Mouse (Mus musculus): ENCODE measurements around the gene Mapk1ip1l. TPM values are rescaled to one million over a fixed set of nuclear protein-coding genes. Genes with fewer than 3 reads are reported as not detected.

The Mapk1ip1l gene
- polyA plus RNA-seq, 1 experiment: 106 TPM

- Histone ChIP-seq H3K4me3 (ENCODE audit: control insufficient read depth, insufficient read depth, low read length) (no peak overlapping the region), H3K36me3 (ENCODE audit: control insufficient read depth, insufficient read depth, low read length) (peaks cover 3% of the 10 kb centered on the region; the same call in 1 of the 2 replicates), H3K4me1 (replicated peaks; ENCODE audit: control insufficient read depth, insufficient read depth, low read length) (peaks cover 3% of the 10 kb centered on the region; the same call in 1 of the 2 replicates), H3K27ac (ENCODE audit: control insufficient read depth, insufficient read depth, low read length) (no peak overlapping the region), H3K27me3 (ENCODE audit: control insufficient read depth, insufficient read depth, low read length) (no peaks in the 10 kb centered on the region)
- DNase-seq: no peak
- WGBS: 79% methylated on average over 7 of the region's 7 CpGs
- TF ChIP-seq POLR2A (IDR thresholded peaks at IDR 0.05; ENCODE audit: control insufficient read depth, extremely low read depth, insufficient read depth, low read length, poor library complexity) (no peak), CTCF (IDR thresholded peaks at IDR 0.05; ENCODE audit: borderline replicate concordance, control insufficient read depth, extremely low read depth, insufficient read depth, low read length, poor library complexity) (no peak)
Measured at GRCm38 (mm10) chr14:47283568-47283967, 14.5 kb upstream of the Mapk1ip1l start.

- 96% methylated on average over 2 of the region's 2 CpGs for WGBS
- Histone ChIP-seq H3K27me3 (ENCODE audit: control insufficient read depth, insufficient read depth, low read length) (no peaks in the 10 kb centered on the region), H3K4me1 (replicated peaks; ENCODE audit: control insufficient read depth, insufficient read depth, low read length) (peaks cover 3% of the 10 kb centered on the region; the same call in 1 of the 2 replicates), H3K36me3 (ENCODE audit: control insufficient read depth, insufficient read depth, low read length) (peaks cover 10% of the 10 kb centered on the region), H3K27ac (ENCODE audit: control insufficient read depth, insufficient read depth, low read length) (no peak overlapping the region), H3K4me3 (ENCODE audit: control insufficient read depth, insufficient read depth, low read length) (no peak overlapping the region)
- TF ChIP-seq POLR2A (IDR thresholded peaks at IDR 0.05; ENCODE audit: control insufficient read depth, extremely low read depth, insufficient read depth, low read length, poor library complexity) (no peak), CTCF (IDR thresholded peaks at IDR 0.05; ENCODE audit: borderline replicate concordance, control insufficient read depth, extremely low read depth, insufficient read depth, low read length, poor library complexity) (no peak)
- no peak for DNase-seq
Measured at GRCm38 (mm10) chr14:47285271-47285670, 12.8 kb upstream of the Mapk1ip1l start.

- TF ChIP-seq CTCF (IDR thresholded peaks at IDR 0.05; ENCODE audit: borderline replicate concordance, control insufficient read depth, extremely low read depth, insufficient read depth, low read length, poor library complexity) (no peak), POLR2A (IDR thresholded peaks at IDR 0.05; ENCODE audit: control insufficient read depth, extremely low read depth, insufficient read depth, low read length, poor library complexity) (no peak)
- no peaks in the 10 kb centered on the region for H3K27me3 ChIP-seq (ENCODE audit: control insufficient read depth, insufficient read depth, low read length)
- H3K4me3 ChIP-seq (ENCODE audit: control insufficient read depth, insufficient read depth, low read length): no peak overlapping the region
- 95% methylated on average over 1 of the region's 1 CpGs for WGBS
- peaks cover 3% of the 10 kb centered on the region; the same call in 1 of the 2 replicates for H3K4me1 ChIP-seq (replicated peaks; ENCODE audit: control insufficient read depth, insufficient read depth, low read length)
- peaks cover 15% of the 10 kb centered on the region for H3K36me3 ChIP-seq (ENCODE audit: control insufficient read depth, insufficient read depth, low read length)
- H3K27ac ChIP-seq (ENCODE audit: control insufficient read depth, insufficient read depth, low read length): no peak overlapping the region
- no peak for DNase-seq
Measured at GRCm38 (mm10) chr14:47286215-47286614, 11.9 kb upstream of the Mapk1ip1l start.

GRCm38 (mm10) chr14:47287021-47287420, 11.0 kb upstream of the Mapk1ip1l start:
- no peak overlapping the region for H3K27ac ChIP-seq (ENCODE audit: control insufficient read depth, insufficient read depth, low read length)
- H3K36me3 ChIP-seq (ENCODE audit: control insufficient read depth, insufficient read depth, low read length): peaks cover 15% of the 10 kb centered on the region
- no peak for DNase-seq
- H3K4me1 ChIP-seq (replicated peaks; ENCODE audit: control insufficient read depth, insufficient read depth, low read length): peaks cover 3% of the 10 kb centered on the region; the same call in 1 of the 2 replicates
- H3K27me3 ChIP-seq (ENCODE audit: control insufficient read depth, insufficient read depth, low read length): no peaks in the 10 kb centered on the region
- TF ChIP-seq POLR2A (IDR thresholded peaks at IDR 0.05; ENCODE audit: control insufficient read depth, extremely low read depth, insufficient read depth, low read length, poor library complexity) (no peak), CTCF (IDR thresholded peaks at IDR 0.05; ENCODE audit: borderline replicate concordance, control insufficient read depth, extremely low read depth, insufficient read depth, low read length, poor library complexity) (no peak)
- 98% methylated on average over 5 of the region's 5 CpGs for WGBS
- no peak overlapping the region for H3K4me3 ChIP-seq (ENCODE audit: control insufficient read depth, insufficient read depth, low read length)

- no peak for DNase-seq
- peaks cover 12% of the 10 kb centered on the region for H3K36me3 ChIP-seq (ENCODE audit: control insufficient read depth, insufficient read depth, low read length)
- no peak overlapping the region for H3K4me3 ChIP-seq (ENCODE audit: control insufficient read depth, insufficient read depth, low read length)
- no peaks in the 10 kb centered on the region for H3K4me1 ChIP-seq (replicated peaks; ENCODE audit: control insufficient read depth, insufficient read depth, low read length)
- WGBS: 98% methylated on average over 1 of the region's 1 CpGs
- no peaks in the 10 kb centered on the region for H3K27me3 ChIP-seq (ENCODE audit: control insufficient read depth, insufficient read depth, low read length)
- no peak for TF ChIP-seq CTCF (IDR thresholded peaks at IDR 0.05; ENCODE audit: borderline replicate concordance, control insufficient read depth, extremely low read depth, insufficient read depth, low read length, poor library complexity)
- TF ChIP-seq POLR2A (IDR thresholded peaks at IDR 0.05; ENCODE audit: control insufficient read depth, extremely low read depth, insufficient read depth, low read length, poor library complexity): no peak
- no peak overlapping the region for H3K27ac ChIP-seq (ENCODE audit: control insufficient read depth, insufficient read depth, low read length)
Measured at GRCm38 (mm10) chr14:47291772-47292171, 6.3 kb upstream of the Mapk1ip1l start.

GRCm38 (mm10) chr14:47294136-47294535, 3.9 kb upstream of the Mapk1ip1l start:
- TF ChIP-seq CTCF (IDR thresholded peaks at IDR 0.05; ENCODE audit: borderline replicate concordance, control insufficient read depth, extremely low read depth, insufficient read depth, low read length, poor library complexity): no peak
- TF ChIP-seq POLR2A (IDR thresholded peaks at IDR 0.05; ENCODE audit: control insufficient read depth, extremely low read depth, insufficient read depth, low read length, poor library complexity): no peak
- Histone ChIP-seq H3K4me3 (ENCODE audit: control insufficient read depth, insufficient read depth, low read length) (no peak overlapping the region), H3K4me1 (replicated peaks; ENCODE audit: control insufficient read depth, insufficient read depth, low read length) (0 out of 2 replicates have a peak, but pooled peaks cover 2% of the 10 kb centered on the region), H3K27ac (ENCODE audit: control insufficient read depth, insufficient read depth, low read length) (no peak overlapping the region), H3K27me3 (ENCODE audit: control insufficient read depth, insufficient read depth, low read length) (no peaks in the 10 kb centered on the region), H3K36me3 (ENCODE audit: control insufficient read depth, insufficient read depth, low read length) (peaks cover 12% of the 10 kb centered on the region)
- WGBS: 89% methylated on average over 4 of the region's 4 CpGs
- no peak for DNase-seq

GRCm38 (mm10) chr14:47296232-47296631, 1.8 kb upstream of the Mapk1ip1l start:
- TF ChIP-seq POLR2A (IDR thresholded peaks at IDR 0.05; ENCODE audit: control insufficient read depth, extremely low read depth, insufficient read depth, low read length, poor library complexity) (no peak), CTCF (IDR thresholded peaks at IDR 0.05; ENCODE audit: borderline replicate concordance, control insufficient read depth, extremely low read depth, insufficient read depth, low read length, poor library complexity) (no peak)
- H3K27ac ChIP-seq (ENCODE audit: control insufficient read depth, insufficient read depth, low read length): no peak overlapping the region
- no peak overlapping the region for H3K4me3 ChIP-seq (ENCODE audit: control insufficient read depth, insufficient read depth, low read length)
- H3K36me3 ChIP-seq (ENCODE audit: control insufficient read depth, insufficient read depth, low read length): no peaks in the 10 kb centered on the region
- 0 out of 2 replicates have a peak, but pooled peaks cover 5% of the 10 kb centered on the region for H3K4me1 ChIP-seq (replicated peaks; ENCODE audit: control insufficient read depth, insufficient read depth, low read length)
- DNase-seq: no peak
- no peaks in the 10 kb centered on the region for H3K27me3 ChIP-seq (ENCODE audit: control insufficient read depth, insufficient read depth, low read length)
- WGBS: 97% methylated on average over 2 of the region's 2 CpGs

All from thymus, adult 2 months (tissue).